Mouse (Mus musculus) embryonic facial prominence, embryonic 10.5 days (tissue): ENCODE data around the gene Hoxb13. TPM values are rescaled to one million over a fixed set of nuclear protein-coding genes. Genes with fewer than 3 reads are reported as not detected.

Experiments
- DNase-seq: peaks from one replicate; pipeline ENCODE4 v3.0.0-alpha.2; 2017; ENCODE audit warnings: low spot score
- H3K27ac ChIP-seq: fragments of 300-500 bp; sonication (generic); replicated peaks from 2 replicates; pipeline ENCODE4 v1.5.1; 2016; ENCODE audit warnings: mild to moderate bottlenecking
- H3K27me3 ChIP-seq: fragments of 300-500 bp; sonication (generic); replicated peaks from 2 replicates; pipeline ENCODE4 v1.6.1; 2016; ENCODE audit warnings: low read depth, mild to moderate bottlenecking; ENCODE audit not compliant: poor library complexity, severe bottlenecking
- H3K36me3 ChIP-seq: fragments of 300-500 bp; sonication (generic); replicated peaks from 2 replicates; pipeline ENCODE4 v1.6.1; 2016; ENCODE audit warnings: mild to moderate bottlenecking, moderate library complexity
- H3K4me1 ChIP-seq: fragments of 300-500 bp; sonication (generic); 2 replicates; pipeline ENCODE4 v1.6.1; 2016
- H3K4me3 ChIP-seq: fragments of 300-500 bp; sonication (generic); 2 replicates; pipeline ENCODE4 v1.5.1; 2016; ENCODE audit warnings: mild to moderate bottlenecking, moderate library complexity
- H3K9me3 ChIP-seq: fragments of 300-500 bp; sonication (generic); 2 replicates; pipeline ENCODE4 v1.6.1; 2016; ENCODE audit warnings: mild to moderate bottlenecking
- WGBS: fragments of 180-500 bp; shearing (Covaris S2); methylation state at CpG from one replicate; pipeline ENCODE4 v1.1.7; 2016; 5-methylcytosine and 5-hydroxymethylcytosine counted together
- polyA plus RNA-seq: library from polyadenylated mRNA; unstranded; fragments of >200 nt; fragmentation: Nextera tagmentation; extraction: Ambion mirVana; gene quantifications from 2 replicates; pipeline ENCODE4 v1.2.1, GENCODE M21; 2016

The Hoxb13 gene
- polyA plus RNA-seq, 1 experiment from 2014 or later: not detected

DNA sequence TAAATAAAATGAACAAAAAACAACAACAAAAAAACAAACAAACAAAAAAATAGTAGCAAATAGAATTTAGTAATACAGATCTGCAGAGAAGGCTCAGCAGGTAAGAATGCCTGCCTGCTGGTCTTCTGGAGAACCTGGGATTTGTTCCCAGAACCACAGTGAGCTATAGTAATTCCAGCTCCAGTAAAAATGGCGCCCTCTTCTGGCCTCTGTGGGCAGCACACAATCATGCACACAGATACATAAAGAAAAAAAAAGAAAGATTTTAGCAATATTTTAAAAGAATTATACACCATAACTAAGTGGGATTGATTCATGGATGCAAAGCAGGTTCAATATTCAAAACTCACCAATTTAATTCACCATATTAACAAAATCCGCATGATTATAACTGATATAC is 29.7 kb downstream of the Hoxb13 start:
- no peak for DNase-seq
- 33% methylated on average over 2 of the region's 2 CpGs for WGBS
- no peaks in the 10 kb centered on the region for H3K4me1 ChIP-seq
- no peak overlapping the region for H3K27ac ChIP-seq
- H3K9me3 ChIP-seq: no peaks in the 10 kb centered on the region
- no peaks in the 10 kb centered on the region for H3K36me3 ChIP-seq
- no peak overlapping the region for H3K4me3 ChIP-seq
- peaks cover 17% of the 10 kb centered on the region; the same call in 1 of the 2 replicates for H3K27me3 ChIP-seq

DNA sequence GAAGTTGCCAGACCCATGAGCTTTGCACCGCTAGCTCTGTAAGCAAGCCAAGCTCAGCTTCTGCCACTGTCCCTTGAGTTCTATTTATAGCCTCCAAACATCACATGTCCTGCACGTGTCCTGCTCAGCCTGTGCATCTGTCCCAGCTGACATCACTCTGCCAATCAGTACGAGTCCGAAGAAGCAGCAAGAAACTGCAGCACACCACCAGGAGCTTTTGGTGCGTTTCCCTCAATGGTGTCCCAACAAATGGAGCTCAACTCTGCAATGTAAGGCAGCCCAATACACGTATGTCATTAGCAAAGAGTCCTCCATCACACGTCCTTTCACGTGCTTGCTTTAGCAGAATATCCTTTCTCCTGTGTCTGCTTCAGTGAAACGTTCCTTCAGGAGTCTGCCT is 33.6 kb downstream of the Hoxb13 start:
- Histone ChIP-seq H3K36me3 (no peaks in the 10 kb centered on the region), H3K27me3 (peaks cover 14% of the 10 kb centered on the region; the same call in 1 of the 2 replicates), H3K27ac (no peak overlapping the region), H3K4me3 (no peak overlapping the region), H3K9me3 (no peaks in the 10 kb centered on the region), H3K4me1 (no peaks in the 10 kb centered on the region)
- WGBS: 79% methylated on average over 9 of the region's 9 CpGs
- DNase-seq: no peak

DNA sequence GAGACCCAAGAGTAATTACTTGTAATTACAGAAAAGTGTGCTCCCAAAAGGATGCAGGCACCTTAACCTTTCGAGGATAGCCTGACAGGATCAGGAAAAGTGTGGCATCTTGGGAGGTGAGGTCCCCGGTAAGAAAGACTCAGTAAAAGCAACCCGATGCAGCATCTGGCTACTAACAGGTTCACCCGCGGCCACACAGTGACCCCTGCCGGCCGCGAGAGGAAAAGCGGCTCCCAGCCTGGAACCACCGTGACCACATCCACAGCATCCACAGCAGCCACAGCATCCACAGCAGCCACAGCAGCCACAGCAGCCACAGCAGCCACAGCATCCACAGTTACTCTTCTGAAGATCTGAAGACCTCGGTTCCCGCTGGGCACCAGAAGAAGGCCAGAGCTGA is 40.8 kb downstream of the Hoxb13 start:
- no peaks in the 10 kb centered on the region for H3K4me1 ChIP-seq
- no peaks in the 10 kb centered on the region for H3K9me3 ChIP-seq
- 5% methylated on average over 12 of the region's 12 CpGs for WGBS
- H3K4me3 ChIP-seq: no peak overlapping the region
- H3K27me3 ChIP-seq: peaks cover 55% of the 10 kb centered on the region
- no peaks in the 10 kb centered on the region for H3K36me3 ChIP-seq
- H3K27ac ChIP-seq: no peak overlapping the region
- peak; percentile 68 for DNase-seq

DNA sequence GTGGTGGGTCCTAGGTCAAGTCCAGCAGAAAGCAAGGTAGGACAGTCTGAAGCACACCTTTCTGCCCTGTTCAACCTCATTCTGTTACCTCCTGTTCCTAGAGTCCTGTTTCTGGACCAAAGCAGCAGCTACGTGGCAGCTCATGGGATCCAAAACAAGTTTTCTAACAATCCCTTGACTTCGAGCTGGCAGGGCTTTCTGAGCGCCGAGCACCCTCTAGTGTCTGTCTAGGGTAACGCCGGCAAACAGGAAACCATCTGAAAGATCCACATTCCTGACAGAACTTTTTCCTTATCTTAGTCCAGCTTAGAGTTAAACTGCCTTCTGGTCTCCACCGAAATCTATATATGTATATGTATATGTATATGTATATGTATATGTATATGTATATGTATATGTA is 46.1 kb downstream of the Hoxb13 start:
- DNase-seq: peak; percentile 61
- H3K27me3 ChIP-seq: peaks cover 58% of the 10 kb centered on the region
- no peaks in the 10 kb centered on the region for H3K36me3 ChIP-seq
- no peaks in the 10 kb centered on the region for H3K4me1 ChIP-seq
- no peaks in the 10 kb centered on the region for H3K9me3 ChIP-seq
- WGBS: 3% methylated on average over 7 of the region's 7 CpGs
- H3K27ac ChIP-seq: no peak overlapping the region
- H3K4me3 ChIP-seq: no peak overlapping the region

Other genes with a start within 250 kb of the Hoxb13 start
- 173 and 197 TPM in 2 replicates for gene Igf2bp1, start 188.4 kb upstream of the Hoxb13 start, polyA plus RNA-seq
- not detected in 2 replicates for gene Gip, start 169.8 kb upstream of the Hoxb13 start, polyA plus RNA-seq
- gene Snf8, start 159.4 kb upstream of the Hoxb13 start, polyA plus RNA-seq: 106 and 107 TPM in 2 replicates
- gene Ube2z, start 128.9 kb upstream of the Hoxb13 start, polyA plus RNA-seq: 34.3 and 35.2 TPM in 2 replicates
- 596 and 634 TPM in 2 replicates for gene Atp5g1, start 118.6 kb upstream of the Hoxb13 start, polyA plus RNA-seq
- not detected in 2 replicates for gene Calcoco2, start 82.4 kb upstream of the Hoxb13 start, polyA plus RNA-seq
- gene Ttll6, start 60.5 kb upstream of the Hoxb13 start, polyA plus RNA-seq: not detected in 2 replicates
- gene Hoxb9, start 77.1 kb downstream of the Hoxb13 start, polyA plus RNA-seq: not detected in 2 replicates
- gene Hoxb8, start 87.6 kb downstream of the Hoxb13 start, polyA plus RNA-seq: not detected in 2 replicates
- gene Hoxb7, start 92.3 kb downstream of the Hoxb13 start, polyA plus RNA-seq: not detected in 2 replicates
- 0.15 TPM in 1 of 2 replicates, not detected in the other for gene Hoxb6, start 98.2 kb downstream of the Hoxb13 start, polyA plus RNA-seq
- gene Hoxb5, start 109.0 kb downstream of the Hoxb13 start, polyA plus RNA-seq: 0.07 and 0.28 TPM in 2 replicates
- gene Hoxb4, start 124.0 kb downstream of the Hoxb13 start, polyA plus RNA-seq: 0.09 and 0.23 TPM in 2 replicates
- 0.69 and 3.4 TPM in 2 replicates for gene Hoxb3, start 129.0 kb downstream of the Hoxb13 start, polyA plus RNA-seq
- 5.8 and 17.0 TPM in 2 replicates for gene Hoxb2, start 156.2 kb downstream of the Hoxb13 start, polyA plus RNA-seq
- 1.2 and 7.1 TPM in 2 replicates for gene Hoxb1, start 171.4 kb downstream of the Hoxb13 start, polyA plus RNA-seq